Mouse (Mus musculus) stomach, postnatal 0 days (tissue): ENCODE measurements around the gene Ppp5c.

Experiments
- CTCF ChIP-seq: IDR thresholded peaks from 2 replicates; pipeline ENCODE4 v1.5.1; 2016; ENCODE audit warnings: antibody characterized with exemption, low read depth, mild to moderate bottlenecking, moderate library complexity
- EP300 ChIP-seq: optimal IDR thresholded peaks from 2 replicates; pipeline ENCODE3; 2016; ENCODE audit warnings: antibody characterized with exemption

GRCm38 (mm10) chr7:16956410-16957265 lies 71.1 kb downstream of the Ppp5c start:
- no peak for TF ChIP-seq EP300
- TF ChIP-seq CTCF: no peak
